Mouse (Mus musculus) left cerebral cortex, postnatal 36 days (tissue): ENCODE data around the gene Klhl9. TPM values are rescaled to one million over a fixed set of nuclear protein-coding genes. Genes with fewer than 3 reads are reported as not detected.

Source experiments
- total RNA-seq, 2 experiments: library from RNA; stranded (reverse); gene quantifications; 2 replicates each; pipeline ENCODE4 v1.2.3; 2021

Klhl9 gene
- total RNA-seq, 2 experiments from 2014 or later = 92.7 to 101 TPM

Other genes with a start within 250 kb of the Klhl9 start
- gene Ifnb1, start 199.7 kb downstream of the Klhl9 start, total RNA-seq = not detected
- not detected for gene Ifna15, start 164.2 kb downstream of the Klhl9 start, total RNA-seq
- not detected for gene Ifna14, start 150.7 kb downstream of the Klhl9 start, total RNA-seq
- gene Ifna9, start 130.1 kb downstream of the Klhl9 start, total RNA-seq = not detected
- gene Ifna12, start 119.1 kb downstream of the Klhl9 start, total RNA-seq = not detected
- gene C87499, start 88.1 kb downstream of the Klhl9 start, total RNA-seq = not detected
- gene Ifna13, start 78.0 kb downstream of the Klhl9 start, total RNA-seq = not detected
- not detected for gene Ifna16, start 45.5 kb downstream of the Klhl9 start, total RNA-seq
- not detected for gene Ifna2, start 38.6 kb downstream of the Klhl9 start, total RNA-seq
- not detected for gene Ifnab, start 31.1 kb downstream of the Klhl9 start, total RNA-seq
- 1 to 10 TPM in 1 of 2 experiments, under 1 TPM in 1; 0.66 to 1.5 TPM for gene Gm26566, start 660 bp downstream of the Klhl9 start, total RNA-seq
- gene Gm13271, start 32.4 kb upstream of the Klhl9 start, total RNA-seq = not detected
- gene Gm13283, start 37.7 kb upstream of the Klhl9 start, total RNA-seq = not detected
- not detected for gene Gm13290, start 51.4 kb upstream of the Klhl9 start, total RNA-seq
- not detected for gene Gm13289, start 54.5 kb upstream of the Klhl9 start, total RNA-seq
- gene Gm13272, start 57.4 kb upstream of the Klhl9 start, total RNA-seq = not detected
- gene Ifnz, start 59.7 kb upstream of the Klhl9 start, total RNA-seq = not detected
- gene Gm13276, start 63.2 kb upstream of the Klhl9 start, total RNA-seq = not detected
- gene Gm13277, start 66.2 kb upstream of the Klhl9 start, total RNA-seq = not detected
- gene Gm13278, start 69.1 kb upstream of the Klhl9 start, total RNA-seq = not detected
- not detected for gene Gm13275, start 72.0 kb upstream of the Klhl9 start, total RNA-seq
- gene Gm13279, start 74.9 kb upstream of the Klhl9 start, total RNA-seq = not detected
- not detected for gene Gm13285, start 77.2 kb upstream of the Klhl9 start, total RNA-seq
- gene Gm13287, start 80.8 kb upstream of the Klhl9 start, total RNA-seq = not detected
- gene Gm13288, start 83.1 kb upstream of the Klhl9 start, total RNA-seq = not detected
- gene Ifna7, start 93.8 kb upstream of the Klhl9 start, total RNA-seq = not detected
- gene Ifna11, start 97.5 kb upstream of the Klhl9 start, total RNA-seq = not detected
- gene Ifna6, start 105.0 kb upstream of the Klhl9 start, total RNA-seq = not detected
- not detected for gene Ifna5, start 113.1 kb upstream of the Klhl9 start, total RNA-seq
- gene Ifna4, start 119.4 kb upstream of the Klhl9 start, total RNA-seq = not detected
- gene Ifna1, start 127.6 kb upstream of the Klhl9 start, total RNA-seq = not detected
- not detected for gene Ifne, start 157.7 kb upstream of the Klhl9 start, total RNA-seq